Mouse (Mus musculus): ENCODE data around the gene Gm8246.
"Not testable (repeated sequence)": the region's sequence is repeated elsewhere in the genome, so short reads cannot be mapped to it uniquely, and the experiment has no call there.

Gm8246 gene

DNA sequence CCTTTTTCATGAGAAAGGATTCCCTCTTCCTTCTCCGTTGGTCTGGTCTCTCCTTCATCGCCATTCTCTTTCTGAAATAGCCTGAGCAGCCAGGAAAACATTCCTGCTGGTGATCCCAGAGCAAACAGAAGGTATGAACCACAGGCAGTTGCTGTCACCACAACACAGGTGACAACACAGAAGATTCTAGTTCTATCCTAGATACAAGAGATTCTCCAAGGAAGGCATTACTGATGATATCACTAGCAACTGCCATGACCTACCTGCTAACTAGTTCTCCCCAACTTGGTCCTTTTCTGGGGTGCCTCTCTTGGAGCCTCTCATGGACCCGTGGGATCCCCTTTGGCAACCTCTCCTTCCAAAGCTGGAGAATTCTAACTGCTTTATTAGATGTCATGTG lies at the start of gene Gm8246:
Gene Gm8246, minus strand, starts transcription at position 101 of the 400 bp plus-strand sequence.
- not testable (repeated sequence) for DNase-seq (ENCODE audit: inconsistent age in 2 of 2, low spot score in 1 of 2)

- not testable (repeated sequence) for DNase-seq (ENCODE audit: inconsistent age in 2 of 2, low spot score in 1 of 2)
Measured at GRCm38 (mm10) chr14:5501374-5501773, 23.7 kb upstream of the Gm8246 start, which contains the start of gene Gm3488. Gene Gm3488 (plus strand): TSS chr14:5501674.

DNA sequence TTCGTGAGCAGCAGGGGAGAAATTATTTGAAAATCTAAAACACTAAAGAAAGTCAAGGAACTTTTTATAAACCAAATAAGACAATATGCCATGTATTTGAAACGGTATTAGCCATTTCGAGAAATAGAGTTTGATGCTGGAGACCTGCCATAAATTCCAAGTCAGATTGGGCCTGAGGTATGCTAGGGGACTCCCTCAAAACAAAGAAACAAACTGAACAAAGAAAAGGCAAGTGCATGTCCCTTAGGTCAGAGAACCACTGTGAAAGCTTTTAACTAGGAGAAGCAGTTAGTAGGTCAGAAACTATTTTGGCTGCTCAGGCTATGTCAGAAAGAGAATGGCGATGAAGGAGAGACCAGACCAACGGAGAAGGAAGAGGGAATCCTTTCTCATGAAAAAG lies 6.3 kb upstream of the Gm8246 start, which contains the start of gene Gm3187:
Gene Gm3187, plus strand, starts transcription at position 301 of the 400 bp plus-strand sequence.
- not testable (repeated sequence) for DNase-seq (ENCODE audit: inconsistent age in 2 of 2, low spot score in 1 of 2)

- not testable (repeated sequence) for DNase-seq (ENCODE audit: inconsistent age in 2 of 2, low spot score in 1 of 2)
Measured at GRCm38 (mm10) chr14:5460469-5460868, 17.2 kb downstream of the Gm8246 start.

GRCm38 (mm10) chr14:5455367-5455766 lies 22.3 kb downstream of the Gm8246 start, which contains the start of gene Gm3194:
Gene Gm3194 (minus strand): TSS chr14:5455467.
- not testable (repeated sequence) for DNase-seq (ENCODE audit: inconsistent age in 2 of 2, low spot score in 1 of 2)

Measured in adrenal gland, adult (tissue).